Mouse (Mus musculus) adrenal gland, adult 8-10 months (tissue): ENCODE results near the gene BC005537. TPM values are rescaled to one million over a fixed set of nuclear protein-coding genes. Genes with fewer than 3 reads are reported as not detected.
"Not testable (repeated sequence)": the region's sequence is repeated elsewhere in the genome, so short reads cannot be mapped to it uniquely, and the experiment has no call there.

Experiments
- DNase-seq: peaks from one replicate; pipeline ENCODE4 v3.0.0; 2022
- total RNA-seq, 4 experiments: library from RNA; stranded (reverse); gene quantifications; 2 replicates each; pipeline ENCODE4 v1.2.4; 2022

BC005537 gene
- total RNA-seq, result 100 to 1,000 TPM; 194 to 209 (median 205) TPM

GRCm38 (mm10) chr13:24801308-24801921 is at the start of gene BC005537:
TSS of gene BC005537 (plus strand) at chr13:24801657.
- DNase-seq, result no peak

GRCm38 (mm10) chr13:24756756-24757155 is 44.7 kb upstream of the BC005537 start:
- DNase-seq, result no peak

- DNase-seq, result no peak
These were observed 43.5 kb upstream of the BC005537 start for GRCm38 (mm10) chr13:24757820-24758564.

- no peak for DNase-seq
These were observed 42.0 kb upstream of the BC005537 start for GRCm38 (mm10) chr13:24759451-24759850.

GRCm38 (mm10) chr13:24760351-24760870 is 41.0 kb upstream of the BC005537 start:
- DNase-seq, result no peak

GRCm38 (mm10) chr13:24761083-24761402 is 40.4 kb upstream of the BC005537 start:
- DNase-seq, result no peak

GRCm38 (mm10) chr13:24761403-24762227 is 39.8 kb upstream of the BC005537 start, which contains the start of gene Gmnn:
TSS of gene Gmnn (minus strand) at chr13:24761923.
- peak; percentile 76 for DNase-seq

- no peak for DNase-seq
These were observed 39.2 kb upstream of the BC005537 start for GRCm38 (mm10) chr13:24762254-24762653.

- not testable (repeated sequence) for DNase-seq
These were observed 33.6 kb upstream of the BC005537 start for GRCm38 (mm10) chr13:24767809-24768208.

- not testable (repeated sequence) for DNase-seq
These were observed 30.0 kb upstream of the BC005537 start for GRCm38 (mm10) chr13:24771482-24771881.

GRCm38 (mm10) chr13:24776146-24776844 is 25.2 kb upstream of the BC005537 start:
- DNase-seq, result peak; percentile 25

- DNase-seq, result no peak
These were observed 23.4 kb upstream of the BC005537 start for GRCm38 (mm10) chr13:24778026-24778425.

- no peak for DNase-seq
These were observed 22.6 kb upstream of the BC005537 start for GRCm38 (mm10) chr13:24778706-24779380.

GRCm38 (mm10) chr13:24781916-24782315 is 19.5 kb upstream of the BC005537 start:
- DNase-seq, result peak; percentile 69

- no peak for DNase-seq
These were observed 15.4 kb upstream of the BC005537 start for GRCm38 (mm10) chr13:24786014-24786490.

GRCm38 (mm10) chr13:24787477-24787876 is 14.0 kb upstream of the BC005537 start:
- DNase-seq, result no peak

- DNase-seq, result peak; percentile 45
These were observed 10.1 kb upstream of the BC005537 start for GRCm38 (mm10) chr13:24791349-24791748.

GRCm38 (mm10) chr13:24792411-24793045 is 8.9 kb upstream of the BC005537 start:
- DNase-seq, result no peak

- no peak for DNase-seq
These were observed 2.8 kb upstream of the BC005537 start for GRCm38 (mm10) chr13:24798686-24799085.

- DNase-seq, result no peak
These were observed 2.1 kb upstream of the BC005537 start for GRCm38 (mm10) chr13:24799378-24799777.
